Mouse (Mus musculus) midbrain, postnatal 0 days (tissue): Measurements from ENCODE around the gene Csf3r. TPM values are rescaled to one million over a fixed set of nuclear protein-coding genes. Genes with fewer than 3 reads are reported as not detected.

ENCODE experiments used
- ATAC-seq: fragments of 200-750 bp; cut with Nextera tagmentation; 2 replicates; pipeline ENCODE4 v1.8.0; 2017; ENCODE audit warnings: moderate number of reproducible peaks, mild to moderate bottlenecking, moderate TSS enrichment, moderate library complexity; ENCODE audit not compliant: low FRiP score
- DNase-seq: peaks from one replicate; pipeline ENCODE4 v3.0.0-alpha.2; 2015; ENCODE audit warnings: low spot score
- H3K27ac ChIP-seq: fragments of 300-500 bp; sonication (generic); 2 replicates; pipeline ENCODE4 v1.5.1; 2014; ENCODE audit warnings: low read depth, mild to moderate bottlenecking, low read length, mixed read lengths
- H3K27me3 ChIP-seq: fragments of 300-500 bp; sonication (generic); 2 replicates; pipeline ENCODE4 v1.6.1; 2014; ENCODE audit warnings: low read length, control low read depth, mixed read lengths; ENCODE audit not compliant: insufficient read depth
- H3K36me3 ChIP-seq: fragments of 300-500 bp; sonication (generic); 2 replicates; pipeline ENCODE4 v1.6.1; 2014; ENCODE audit warnings: low read length, control low read depth, mixed read lengths; ENCODE audit not compliant: insufficient read depth
- H3K4me1 ChIP-seq: fragments of 300-500 bp; sonication (generic); 2 replicates; pipeline ENCODE4 v1.6.1; 2014; ENCODE audit warnings: mild to moderate bottlenecking, control low read depth, antibody characterized with exemption, low read length, mixed read lengths; ENCODE audit not compliant: insufficient read depth
- H3K4me2 ChIP-seq: fragments of 300-500 bp; sonication (generic); 2 replicates; pipeline ENCODE4 v1.6.1; 2014; ENCODE audit warnings: low read depth, mild to moderate bottlenecking, low read length, mixed read lengths; ENCODE audit not compliant: poor library complexity, severe bottlenecking
- H3K4me3 ChIP-seq: fragments of 300-500 bp; sonication (generic); 2 replicates; pipeline ENCODE4 v1.5.1; 2014; ENCODE audit warnings: low read depth, mild to moderate bottlenecking, low read length, moderate library complexity
- H3K9ac ChIP-seq: fragments of 300-500 bp; sonication (generic); replicated peaks from 2 replicates; pipeline ENCODE4 v1.6.1; 2014; ENCODE audit warnings: mild to moderate bottlenecking, low read length, moderate library complexity, mixed read lengths; ENCODE audit not compliant: poor library complexity, severe bottlenecking
- H3K9me3 ChIP-seq: fragments of 300-500 bp; sonication (generic); 2 replicates; pipeline ENCODE4 v1.6.1; 2016; ENCODE audit warnings: low read length, control low read depth
- CTCF ChIP-seq: IDR thresholded peaks from 2 replicates; pipeline ENCODE4 v1.5.1; 2016; ENCODE audit warnings: antibody characterized with exemption, mild to moderate bottlenecking
- WGBS: fragments of 180-500 bp; shearing (Covaris S2); extraction: QIAGEN DNeasy Blood & Tissue Kit; methylation state at CpG from one replicate; pipeline ENCODE4 v1.1.7; 2014; 5-methylcytosine and 5-hydroxymethylcytosine counted together
- polyA plus RNA-seq: library from polyadenylated mRNA; unstranded; fragments of >200 nt; fragmentation: Nextera tagmentation; extraction: Ambion mirVana; gene quantifications from 2 replicates; pipeline ENCODE4 v1.2.1, GENCODE M21; 2015
- total RNA-seq: library from RNA; depleted of rRNA; stranded (reverse); fragments of >200 nt; gene quantifications from 2 replicates; pipeline ENCODE4 v1.2.3, GENCODE M21; 2014

Csf3r gene
- total and polyA plus RNA-seq, 2 experiments from 2014 or later, result 0.60 to 2.2 TPM

DNA sequence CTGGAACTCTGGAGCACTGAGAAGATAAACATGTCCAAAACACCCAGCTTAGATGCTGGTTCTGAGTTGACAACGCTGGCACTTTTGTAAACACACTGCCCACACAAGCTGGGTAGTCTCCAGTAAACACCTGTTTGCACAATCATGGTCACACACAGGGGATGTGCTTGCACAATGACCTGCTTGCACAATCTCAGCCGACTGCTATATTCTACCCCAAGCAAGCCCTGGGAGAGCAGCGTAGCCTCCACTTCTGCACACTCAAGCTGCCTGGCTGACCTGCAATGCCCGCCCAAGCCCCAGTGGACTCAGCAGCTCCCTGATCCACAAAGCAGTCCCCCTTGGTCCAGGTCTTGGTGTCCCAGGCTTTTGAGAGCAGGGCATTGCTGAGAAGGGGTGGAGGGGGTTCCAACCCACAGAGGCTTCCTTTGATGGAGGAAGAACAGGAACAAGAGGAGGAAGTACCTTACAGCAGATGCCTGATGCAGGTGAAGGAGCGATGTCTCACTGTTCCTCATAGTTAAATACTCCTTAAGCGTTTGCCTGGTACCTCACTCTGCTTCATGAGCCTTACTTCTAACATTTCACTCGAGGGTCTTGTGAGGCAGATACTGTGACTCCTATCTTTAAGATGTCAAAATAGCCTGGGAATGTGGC, 6.5 kb upstream of the Csf3r start:
- DNase-seq, result no peak
- H3K36me3 ChIP-seq, result no peaks in the 10 kb centered on the region
- ATAC-seq, result no peak
- no peaks in the 10 kb centered on the region for H3K27me3 ChIP-seq
- WGBS, result 86% methylated on average over 7 of the region's 7 CpGs
- H3K4me3 ChIP-seq, result no peak overlapping the region
- no peak overlapping the region for H3K4me2 ChIP-seq
- no peak for TF ChIP-seq CTCF
- no peaks in the 10 kb centered on the region for H3K4me1 ChIP-seq
- H3K9ac ChIP-seq, result no peak overlapping the region
- H3K9me3 ChIP-seq, result no peaks in the 10 kb centered on the region
- H3K27ac ChIP-seq, result no peak overlapping the region

DNA sequence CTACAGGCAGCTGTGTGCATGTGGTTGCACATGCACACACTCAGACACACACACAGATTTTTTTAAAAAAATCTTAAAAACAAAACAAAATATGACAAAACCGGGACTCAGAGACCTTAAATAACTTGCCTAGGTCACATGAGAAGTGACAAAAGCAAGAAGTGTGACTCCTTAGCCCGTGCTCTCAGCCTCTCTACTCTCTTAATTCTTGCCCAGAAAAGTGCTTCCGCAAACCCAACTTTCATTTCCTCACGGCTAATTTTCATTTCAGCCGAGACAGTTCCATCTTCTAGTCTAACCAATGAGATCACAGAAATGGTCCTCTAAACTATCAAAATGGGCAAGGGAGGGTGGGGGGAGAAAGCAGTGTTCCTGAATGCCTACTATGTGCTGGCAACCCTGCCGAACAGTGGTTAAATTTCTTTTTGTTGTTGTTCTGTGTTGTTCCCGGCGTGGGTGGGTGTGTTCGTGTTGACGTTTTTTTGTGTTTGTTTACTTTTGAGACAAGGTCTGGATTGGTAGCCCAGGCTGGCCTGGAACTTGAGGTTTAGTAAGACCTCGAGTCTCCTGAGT, 5.3 kb upstream of the Csf3r start:
- Histone ChIP-seq H3K27me3 (no peaks in the 10 kb centered on the region), H3K27ac (no peak overlapping the region), H3K4me2 (no peak overlapping the region), H3K9ac (no peak overlapping the region), H3K4me1 (no peaks in the 10 kb centered on the region), H3K4me3 (no peak overlapping the region), H3K9me3 (no peaks in the 10 kb centered on the region), H3K36me3 (no peaks in the 10 kb centered on the region)
- ATAC-seq (no peak), DNase-seq (no peak)
- TF ChIP-seq CTCF, result no peak
- 78% methylated on average over 11 of the region's 11 CpGs for WGBS

DNA sequence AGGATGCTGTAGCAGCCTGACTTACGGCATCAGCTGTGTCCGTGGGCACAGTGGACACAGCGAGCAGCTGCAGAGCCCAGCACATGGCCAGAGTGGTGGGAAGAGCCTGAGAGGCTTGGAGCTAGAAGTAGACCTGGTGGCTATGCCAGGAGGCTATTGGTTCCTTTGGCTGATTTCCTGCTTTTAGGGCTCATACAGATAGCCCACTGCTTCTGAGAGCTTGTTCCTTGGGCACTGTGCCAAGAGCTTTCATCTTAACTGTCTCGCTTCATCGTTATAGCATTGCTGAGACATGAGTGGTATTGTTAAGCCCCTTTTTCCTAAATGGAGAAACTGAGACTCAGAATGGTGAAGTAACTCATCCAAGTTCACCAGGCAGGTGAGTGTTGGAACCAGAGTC, 1.5 kb downstream of the Csf3r start:
- Histone ChIP-seq H3K4me2 (no peak overlapping the region), H3K27me3 (no peaks in the 10 kb centered on the region), H3K36me3 (no peaks in the 10 kb centered on the region), H3K27ac (no peak overlapping the region), H3K4me1 (no peaks in the 10 kb centered on the region), H3K9me3 (no peaks in the 10 kb centered on the region), H3K4me3 (no peak overlapping the region), H3K9ac (no peak overlapping the region)
- 83% methylated on average over 5 of the region's 5 CpGs for WGBS
- no peak for ATAC-seq
- peak; percentile 2 for DNase-seq
- TF ChIP-seq CTCF, result no peak

DNA sequence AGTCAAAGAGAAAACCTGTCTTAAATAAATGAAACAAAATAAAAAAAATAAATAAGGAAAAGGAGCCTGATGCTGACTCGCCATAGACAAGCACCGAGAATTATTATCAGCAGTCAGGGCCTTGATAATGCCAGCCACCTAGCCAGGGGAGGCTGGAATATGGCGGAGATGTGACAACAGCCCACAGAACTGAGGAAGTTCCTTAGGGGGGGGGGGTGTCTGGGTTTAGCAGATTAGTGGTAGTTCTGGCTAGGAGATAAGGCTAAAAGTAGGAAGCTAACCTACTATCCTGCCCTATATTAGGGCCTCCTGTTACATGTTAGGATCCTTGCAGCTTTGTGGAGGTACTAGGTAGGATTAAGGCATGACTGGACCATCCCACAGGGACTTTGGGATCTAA, 3.6 kb downstream of the Csf3r start:
- WGBS, result 97% methylated on average over 3 of the region's 3 CpGs
- H3K27ac ChIP-seq, result no peak overlapping the region
- H3K36me3 ChIP-seq, result no peaks in the 10 kb centered on the region
- H3K9ac ChIP-seq, result no peak overlapping the region
- no peak overlapping the region for H3K4me2 ChIP-seq
- ATAC-seq, result no peak
- H3K4me1 ChIP-seq, result no peaks in the 10 kb centered on the region
- no peak for TF ChIP-seq CTCF
- no peaks in the 10 kb centered on the region for H3K27me3 ChIP-seq
- H3K9me3 ChIP-seq, result no peaks in the 10 kb centered on the region
- DNase-seq, result no peak
- no peak overlapping the region for H3K4me3 ChIP-seq

DNA sequence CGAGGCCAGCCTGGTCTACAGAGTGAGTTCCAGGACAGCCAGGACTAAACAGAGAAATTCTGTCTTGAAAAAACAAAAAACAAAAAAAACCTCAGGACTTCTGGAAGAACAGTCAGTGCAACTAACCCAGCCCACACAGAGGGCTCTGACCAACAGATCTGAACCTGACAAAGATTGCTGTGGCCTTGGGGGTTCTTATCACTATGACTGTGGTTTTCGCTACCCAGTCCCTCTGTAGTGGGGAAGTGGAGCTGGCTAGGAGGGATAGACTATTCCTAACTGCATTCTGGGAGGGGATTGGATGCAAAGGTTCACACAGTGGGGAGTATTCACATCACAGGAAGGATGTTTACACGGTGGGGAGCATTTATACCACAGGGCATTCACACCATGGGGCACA, 4.7 kb downstream of the Csf3r start:
- no peak overlapping the region for H3K4me3 ChIP-seq
- no peak overlapping the region for H3K27ac ChIP-seq
- WGBS, result 70% methylated on average over 3 of the region's 3 CpGs
- H3K4me2 ChIP-seq, result no peak overlapping the region
- H3K9ac ChIP-seq, result no peak overlapping the region
- no peak for TF ChIP-seq CTCF
- H3K27me3 ChIP-seq, result no peaks in the 10 kb centered on the region
- no peaks in the 10 kb centered on the region for H3K36me3 ChIP-seq
- DNase-seq (no peak), ATAC-seq (no peak)
- H3K9me3 ChIP-seq, result no peaks in the 10 kb centered on the region
- H3K4me1 ChIP-seq, result no peaks in the 10 kb centered on the region

DNA sequence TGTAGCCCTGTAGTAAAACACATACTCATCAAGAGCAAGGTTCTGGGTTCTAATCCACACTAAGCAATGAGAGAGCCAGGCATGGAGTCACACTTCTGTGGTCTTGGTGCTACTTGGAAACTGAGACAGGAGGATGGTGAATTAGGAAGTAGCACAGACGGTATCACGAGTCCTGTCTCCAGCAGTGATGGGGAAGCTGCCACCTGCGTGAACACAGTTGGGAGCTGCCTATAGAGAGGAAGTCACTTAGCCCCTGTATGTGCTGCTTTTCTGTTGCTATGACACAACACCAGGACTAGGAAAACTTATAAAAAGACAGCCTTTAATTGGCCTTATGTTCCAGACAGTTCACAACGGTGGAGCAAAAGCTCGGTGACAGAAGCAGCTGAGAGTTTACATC, 6.4 kb downstream of the Csf3r start:
- TF ChIP-seq CTCF, result no peak
- H3K9ac ChIP-seq, result no peak overlapping the region
- ATAC-seq (no peak), DNase-seq (no peak)
- no peak overlapping the region for H3K4me2 ChIP-seq
- no peaks in the 10 kb centered on the region for H3K27me3 ChIP-seq
- no peak overlapping the region for H3K4me3 ChIP-seq
- H3K27ac ChIP-seq, result no peak overlapping the region
- WGBS, result 72% methylated on average over 5 of the region's 5 CpGs
- no peaks in the 10 kb centered on the region for H3K4me1 ChIP-seq
- no peaks in the 10 kb centered on the region for H3K36me3 ChIP-seq
- H3K9me3 ChIP-seq, result no peaks in the 10 kb centered on the region
